Mouse (Mus musculus): ENCODE measurements around the gene Wnk1. TPM values are rescaled to one million over a fixed set of nuclear protein-coding genes. Genes with fewer than 3 reads are reported as not detected.

The Wnk1 gene
- polyA plus RNA-seq, 1 experiment from 2014 or later, result 112 TPM

GRCm38 (mm10) chr6:120079547-120079946 lies 41.1 kb upstream of the Wnk1 start:
- Histone ChIP-seq H3K9me3 (replicated peaks; ENCODE audit: control insufficient read depth, low read length) (no peaks in the 10 kb centered on the region), H3K4me2 (no peak overlapping the region), H3K36me3 (ENCODE audit: control insufficient read depth, insufficient read depth, low read length) (no peaks in the 10 kb centered on the region), H3K4me1 (ENCODE audit: control insufficient read depth, insufficient read depth, low read length) (no peaks in the 10 kb centered on the region), H3K9ac (ENCODE audit: low read depth, low read length) (no peak overlapping the region), H3K4me3 (ENCODE audit: low read depth, low read length) (no peak overlapping the region), H3K27me3 (ENCODE audit: control insufficient read depth, insufficient read depth, low read length) (no peaks in the 10 kb centered on the region), H3K27ac (ENCODE audit: low read depth, low read length) (no peak overlapping the region)
- ATAC-seq (replicated peaks; ENCODE audit: insufficient number of reproducible peaks, low FRiP score, low TSS enrichment), result no peak
- WGBS (ENCODE audit: insufficient replicate concordance), result 77% methylated on average over 10 of the region's 10 CpGs

GRCm38 (mm10) chr6:120076619-120077450 lies 38.4 kb upstream of the Wnk1 start:
- WGBS (ENCODE audit: insufficient replicate concordance), result 66% methylated on average over 6 of the region's 6 CpGs
- Histone ChIP-seq H3K4me3 (ENCODE audit: low read depth, low read length) (no peak overlapping the region), H3K36me3 (ENCODE audit: control insufficient read depth, insufficient read depth, low read length) (no peaks in the 10 kb centered on the region), H3K27me3 (ENCODE audit: control insufficient read depth, insufficient read depth, low read length) (no peaks in the 10 kb centered on the region), H3K27ac (ENCODE audit: low read depth, low read length) (no peak overlapping the region), H3K4me1 (ENCODE audit: control insufficient read depth, insufficient read depth, low read length) (no peaks in the 10 kb centered on the region), H3K9me3 (replicated peaks; ENCODE audit: control insufficient read depth, low read length) (no peaks in the 10 kb centered on the region), H3K4me2 (no peak overlapping the region), H3K9ac (ENCODE audit: low read depth, low read length) (no peak overlapping the region)
- ATAC-seq (replicated peaks; ENCODE audit: insufficient number of reproducible peaks, low FRiP score, low TSS enrichment), result no peak

- H3K4me3 ChIP-seq (ENCODE audit: low read depth, low read length), result no peak overlapping the region
- H3K27me3 ChIP-seq (ENCODE audit: control insufficient read depth, insufficient read depth, low read length), result no peaks in the 10 kb centered on the region
- 75% methylated on average over 2 of the region's 2 CpGs for WGBS (ENCODE audit: insufficient replicate concordance)
- H3K36me3 ChIP-seq (ENCODE audit: control insufficient read depth, insufficient read depth, low read length), result no peaks in the 10 kb centered on the region
- H3K9me3 ChIP-seq (replicated peaks; ENCODE audit: control insufficient read depth, low read length), result no peaks in the 10 kb centered on the region; the same call in 1 of the 2 replicates
- no peaks in the 10 kb centered on the region for H3K4me1 ChIP-seq (ENCODE audit: control insufficient read depth, insufficient read depth, low read length)
- H3K27ac ChIP-seq (ENCODE audit: low read depth, low read length), result no peak overlapping the region
- no peak overlapping the region for H3K9ac ChIP-seq (ENCODE audit: low read depth, low read length)
- no peak for ATAC-seq (replicated peaks; ENCODE audit: insufficient number of reproducible peaks, low FRiP score, low TSS enrichment)
- H3K4me2 ChIP-seq, result no peak overlapping the region
Measured at GRCm38 (mm10) chr6:120072630-120073029, 34.2 kb upstream of the Wnk1 start.

GRCm38 (mm10) chr6:120069546-120069945 lies 31.1 kb upstream of the Wnk1 start:
- Histone ChIP-seq H3K36me3 (ENCODE audit: control insufficient read depth, insufficient read depth, low read length) (no peaks in the 10 kb centered on the region), H3K4me2 (no peak overlapping the region), H3K27ac (ENCODE audit: low read depth, low read length) (no peak overlapping the region), H3K9me3 (replicated peaks; ENCODE audit: control insufficient read depth, low read length) (no peaks in the 10 kb centered on the region; the same call in 1 of the 2 replicates), H3K9ac (ENCODE audit: low read depth, low read length) (no peak overlapping the region), H3K4me1 (ENCODE audit: control insufficient read depth, insufficient read depth, low read length) (no peaks in the 10 kb centered on the region), H3K4me3 (ENCODE audit: low read depth, low read length) (no peak overlapping the region), H3K27me3 (ENCODE audit: control insufficient read depth, insufficient read depth, low read length) (no peaks in the 10 kb centered on the region)
- WGBS (ENCODE audit: insufficient replicate concordance), result 83% methylated on average over 3 of the region's 3 CpGs
- ATAC-seq (replicated peaks; ENCODE audit: insufficient number of reproducible peaks, low FRiP score, low TSS enrichment), result no peak

GRCm38 (mm10) chr6:120065552-120066177 lies 27.2 kb upstream of the Wnk1 start:
- no peak overlapping the region for H3K27ac ChIP-seq (ENCODE audit: low read depth, low read length)
- no peak overlapping the region for H3K4me3 ChIP-seq (ENCODE audit: low read depth, low read length)
- 51% methylated on average over 6 of the region's 6 CpGs for WGBS (ENCODE audit: insufficient replicate concordance)
- no peaks in the 10 kb centered on the region for H3K4me1 ChIP-seq (ENCODE audit: control insufficient read depth, insufficient read depth, low read length)
- no peaks in the 10 kb centered on the region for H3K27me3 ChIP-seq (ENCODE audit: control insufficient read depth, insufficient read depth, low read length)
- H3K9ac ChIP-seq (ENCODE audit: low read depth, low read length), result no peak overlapping the region
- no peaks in the 10 kb centered on the region for H3K36me3 ChIP-seq (ENCODE audit: control insufficient read depth, insufficient read depth, low read length)
- H3K9me3 ChIP-seq (replicated peaks; ENCODE audit: control insufficient read depth, low read length), result no peaks in the 10 kb centered on the region
- no peak overlapping the region for H3K4me2 ChIP-seq
- ATAC-seq (replicated peaks; ENCODE audit: insufficient number of reproducible peaks, low FRiP score, low TSS enrichment), result no peak

GRCm38 (mm10) chr6:120064627-120065026 lies 26.2 kb upstream of the Wnk1 start:
- no peak for ATAC-seq (replicated peaks; ENCODE audit: insufficient number of reproducible peaks, low FRiP score, low TSS enrichment)
- no peak overlapping the region for H3K4me2 ChIP-seq
- no peak overlapping the region for H3K9ac ChIP-seq (ENCODE audit: low read depth, low read length)
- H3K4me1 ChIP-seq (ENCODE audit: control insufficient read depth, insufficient read depth, low read length), result no peaks in the 10 kb centered on the region
- WGBS (ENCODE audit: insufficient replicate concordance), result 51% methylated on average over 2 of the region's 2 CpGs
- no peaks in the 10 kb centered on the region for H3K36me3 ChIP-seq (ENCODE audit: control insufficient read depth, insufficient read depth, low read length)
- H3K27me3 ChIP-seq (ENCODE audit: control insufficient read depth, insufficient read depth, low read length), result no peaks in the 10 kb centered on the region
- no peak overlapping the region for H3K27ac ChIP-seq (ENCODE audit: low read depth, low read length)
- no peaks in the 10 kb centered on the region for H3K9me3 ChIP-seq (replicated peaks; ENCODE audit: control insufficient read depth, low read length)
- H3K4me3 ChIP-seq (ENCODE audit: low read depth, low read length), result no peak overlapping the region

- no peak for ATAC-seq (replicated peaks; ENCODE audit: insufficient number of reproducible peaks, low FRiP score, low TSS enrichment)
- Histone ChIP-seq H3K9me3 (replicated peaks; ENCODE audit: control insufficient read depth, low read length) (no peaks in the 10 kb centered on the region), H3K27me3 (ENCODE audit: control insufficient read depth, insufficient read depth, low read length) (no peaks in the 10 kb centered on the region), H3K4me2 (no peak overlapping the region), H3K27ac (ENCODE audit: low read depth, low read length) (no peak overlapping the region), H3K4me1 (ENCODE audit: control insufficient read depth, insufficient read depth, low read length) (no peaks in the 10 kb centered on the region), H3K9ac (ENCODE audit: low read depth, low read length) (no peak overlapping the region), H3K4me3 (ENCODE audit: low read depth, low read length) (no peak overlapping the region), H3K36me3 (ENCODE audit: control insufficient read depth, insufficient read depth, low read length) (no peaks in the 10 kb centered on the region)
- WGBS (ENCODE audit: insufficient replicate concordance), result 85% methylated on average over 5 of the region's 5 CpGs
Measured at GRCm38 (mm10) chr6:120062934-120063333, 24.5 kb upstream of the Wnk1 start.

- Histone ChIP-seq H3K27ac (ENCODE audit: low read depth, low read length) (no peak overlapping the region), H3K9me3 (replicated peaks; ENCODE audit: control insufficient read depth, low read length) (no peaks in the 10 kb centered on the region), H3K27me3 (ENCODE audit: control insufficient read depth, insufficient read depth, low read length) (no peaks in the 10 kb centered on the region), H3K4me3 (ENCODE audit: low read depth, low read length) (no peak overlapping the region), H3K36me3 (ENCODE audit: control insufficient read depth, insufficient read depth, low read length) (no peaks in the 10 kb centered on the region), H3K4me1 (ENCODE audit: control insufficient read depth, insufficient read depth, low read length) (no peaks in the 10 kb centered on the region), H3K4me2 (no peak overlapping the region), H3K9ac (ENCODE audit: low read depth, low read length) (no peak overlapping the region)
- 62% methylated on average over 2 of the region's 2 CpGs for WGBS (ENCODE audit: insufficient replicate concordance)
- no peak for ATAC-seq (replicated peaks; ENCODE audit: insufficient number of reproducible peaks, low FRiP score, low TSS enrichment)
Measured at GRCm38 (mm10) chr6:120055666-120056540, 17.4 kb upstream of the Wnk1 start.
